Mouse (Mus musculus) right cerebral cortex, postnatal 25 days (tissue): Measurements from ENCODE around the gene Cpd.

Source experiments
- DNase-seq: peaks from one replicate; pipeline ENCODE4 v3.0.0; 2022

Cpd gene

DNA sequence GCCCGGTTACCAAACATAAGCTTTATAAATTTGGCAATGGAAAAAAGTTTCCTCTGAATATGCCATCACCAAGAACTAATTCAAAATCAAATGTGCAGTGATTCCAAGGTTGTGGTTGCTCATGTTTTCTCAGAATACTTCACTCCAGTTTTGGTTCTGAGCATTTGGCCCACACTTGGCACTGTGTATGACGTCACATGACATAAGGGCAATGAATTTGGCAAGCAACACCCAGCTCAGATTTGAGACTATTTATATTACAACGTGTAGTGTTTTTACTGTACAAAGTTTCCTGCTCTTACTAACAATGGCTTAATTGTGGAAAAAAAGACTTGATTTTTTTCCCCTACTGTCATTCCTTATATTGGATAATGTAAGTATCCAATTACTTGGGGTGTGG lies 73.0 kb downstream of the Cpd start:
- no peak for DNase-seq

DNA sequence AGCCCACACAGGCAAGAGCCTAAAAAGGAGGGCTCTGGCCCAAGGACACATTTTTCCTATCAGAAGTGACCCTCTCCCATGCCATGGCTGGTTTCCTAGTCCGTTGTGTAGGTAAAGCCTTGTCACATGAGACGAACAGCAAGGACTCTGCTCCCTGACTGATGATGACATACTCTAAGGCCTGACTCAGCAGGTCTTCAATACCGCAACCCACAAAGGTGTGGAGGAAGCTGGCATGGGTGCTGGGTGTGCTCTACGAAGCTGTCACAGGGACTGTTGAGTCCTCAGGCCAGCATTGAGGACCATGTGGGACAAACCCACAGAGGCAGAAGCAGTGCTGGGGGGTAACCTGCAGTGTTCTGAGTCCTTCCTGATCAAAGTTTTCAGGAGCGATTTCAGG lies 76.3 kb downstream of the Cpd start:
- DNase-seq, result no peak

DNA sequence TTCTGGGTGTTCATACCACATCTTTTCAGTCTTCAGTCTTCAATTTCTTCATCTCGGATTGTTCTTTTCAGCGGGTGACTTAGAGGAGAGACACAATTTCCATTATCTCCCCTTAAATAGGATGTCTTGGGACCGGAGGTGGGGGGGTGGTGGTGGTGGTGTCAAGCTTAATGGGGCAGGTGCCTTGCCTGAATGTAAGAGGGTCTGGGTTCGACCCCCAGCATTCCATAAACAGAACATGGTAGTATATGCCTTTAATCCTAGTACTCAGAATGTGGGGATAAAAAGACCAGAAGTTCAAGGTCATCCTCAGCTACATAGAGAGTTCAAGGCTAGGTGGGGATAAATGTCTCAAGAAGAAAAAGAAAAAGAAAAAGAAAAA lies 83.1 kb downstream of the Cpd start:
- no peak for DNase-seq

DNA sequence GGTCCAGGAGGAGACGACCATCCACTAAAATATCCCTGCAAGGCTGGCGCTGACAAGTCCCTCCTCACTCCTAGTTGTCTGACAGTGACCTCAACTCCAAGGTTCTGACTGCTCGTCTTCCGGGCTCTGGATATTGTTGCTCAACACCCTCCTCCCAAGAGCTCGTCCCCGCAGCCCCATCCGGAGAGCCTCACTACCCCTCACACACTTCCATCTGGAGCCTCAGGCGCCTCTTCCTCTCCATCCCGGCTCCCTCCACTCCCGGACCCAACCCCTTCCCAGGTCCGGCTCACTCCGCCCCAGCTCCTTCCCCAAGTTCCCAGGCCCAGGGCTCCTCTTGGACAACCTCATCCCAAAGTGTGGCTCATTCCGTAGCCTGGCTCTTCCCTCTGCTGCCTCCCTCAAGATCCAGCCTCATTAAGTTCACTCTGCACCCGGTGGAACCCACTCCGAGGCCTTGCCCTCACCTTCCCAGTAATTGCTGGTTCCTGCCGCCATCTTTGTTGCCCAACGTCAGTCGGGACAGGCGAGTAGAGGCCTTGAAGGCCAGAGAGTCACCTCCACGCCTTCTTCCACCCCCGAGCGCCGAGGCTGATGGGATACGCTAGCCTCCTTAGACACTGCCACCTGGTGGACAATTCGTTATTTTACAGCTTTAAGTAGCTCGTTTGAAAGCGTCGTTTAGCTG lies 83.6 kb downstream of the Cpd start, which contains the start of gene Gosr1:
Gosr1 (minus strand) TSS at position 527 of the 688 bp plus-strand sequence.
- peak; percentile 89 for DNase-seq

DNA sequence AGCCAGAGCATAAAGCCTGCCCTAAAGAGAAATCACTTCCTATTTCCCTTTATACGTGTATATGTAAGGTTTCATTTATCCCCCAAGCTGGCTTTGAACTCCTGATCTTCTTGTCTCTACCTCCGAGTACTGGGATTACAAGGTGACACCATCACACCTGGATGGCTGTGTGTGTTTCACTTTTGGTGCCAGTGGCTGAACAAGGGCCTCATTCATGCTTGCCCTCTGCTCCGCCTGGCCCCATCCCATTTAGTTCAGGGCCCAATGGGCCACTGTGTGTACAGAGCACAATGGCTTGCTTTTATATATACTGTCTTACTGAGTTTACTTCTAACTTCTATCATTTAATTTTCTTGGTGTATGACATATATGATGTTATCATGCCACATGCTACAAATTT lies 94.5 kb downstream of the Cpd start:
- no peak for DNase-seq

DNA sequence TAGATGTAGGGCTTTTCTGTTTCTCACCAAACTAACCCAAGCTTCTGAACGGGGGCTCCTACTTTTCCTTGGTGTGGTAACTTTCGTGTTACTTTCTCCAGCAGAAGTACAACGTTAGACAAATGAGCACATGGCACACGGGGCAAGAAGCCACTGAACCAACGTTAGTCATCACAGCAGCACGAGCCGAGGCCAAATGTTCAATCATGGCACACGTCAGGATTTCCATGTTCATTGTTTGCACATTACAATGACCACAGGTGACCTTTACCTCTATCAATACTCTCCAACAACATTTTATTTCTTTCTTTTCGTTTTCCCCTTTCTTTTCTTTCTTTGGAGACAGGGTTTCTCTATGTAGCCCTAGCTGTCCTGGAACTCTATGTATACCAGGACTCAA lies 98.0 kb downstream of the Cpd start:
- no peak for DNase-seq

DNA sequence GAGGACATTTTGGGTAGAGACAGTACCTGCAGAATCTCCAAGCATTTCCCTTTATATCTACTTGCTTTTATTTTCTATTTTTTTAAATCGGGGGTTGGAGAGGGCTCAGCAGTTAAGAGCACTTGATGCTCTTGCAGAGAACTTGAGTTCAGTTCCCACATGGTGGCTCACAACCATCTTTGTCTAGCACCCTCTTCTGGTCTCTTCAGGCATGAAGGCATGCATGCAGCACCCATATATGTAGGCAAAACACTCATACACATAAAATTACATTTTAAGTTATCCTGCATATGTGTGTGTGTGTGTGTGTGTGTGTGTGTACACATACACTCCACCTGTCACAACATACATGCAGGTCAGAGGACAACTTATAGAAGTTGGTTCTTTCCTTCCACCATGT lies 100.9 kb downstream of the Cpd start:
- DNase-seq, result no peak

DNA sequence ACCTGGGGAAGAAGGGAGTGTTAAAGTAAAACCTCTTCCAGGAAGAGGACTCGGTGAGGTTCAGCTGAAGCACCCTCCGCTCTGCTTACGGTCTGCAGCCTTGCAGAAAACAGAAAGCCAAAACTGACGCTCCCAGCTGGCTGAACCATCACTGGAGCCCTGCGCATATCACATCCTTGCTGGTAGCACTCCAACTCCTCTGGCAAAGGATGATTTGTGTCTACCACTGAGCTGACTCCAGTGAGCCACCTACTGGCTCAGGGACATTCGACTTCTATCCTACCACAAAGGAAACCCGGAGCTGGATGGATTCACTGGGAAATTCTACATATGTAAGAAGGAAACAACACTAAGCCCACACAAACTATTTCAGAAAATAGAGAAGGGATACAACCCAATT lies 102.3 kb downstream of the Cpd start:
- DNase-seq, result peak; percentile 42

DNA sequence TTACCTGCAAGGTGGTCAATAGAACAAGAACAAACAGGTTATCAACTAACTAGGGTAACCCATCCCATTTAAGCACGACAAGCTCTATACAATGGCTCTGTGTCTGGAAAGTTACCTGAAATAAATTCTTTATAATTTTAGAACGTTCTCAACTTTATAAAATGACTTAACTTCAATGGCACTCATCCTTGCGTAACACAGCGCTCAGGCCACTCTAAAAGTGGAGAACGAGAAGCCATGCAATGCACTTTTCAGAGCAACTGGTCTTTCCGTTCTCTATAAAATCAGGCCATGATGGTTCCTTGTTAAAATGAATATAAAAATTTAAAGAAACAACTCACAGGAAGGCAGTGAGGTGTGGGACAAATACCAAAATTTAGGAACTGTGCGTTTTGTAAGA lies 104.3 kb downstream of the Cpd start:
- DNase-seq, result no peak

DNA sequence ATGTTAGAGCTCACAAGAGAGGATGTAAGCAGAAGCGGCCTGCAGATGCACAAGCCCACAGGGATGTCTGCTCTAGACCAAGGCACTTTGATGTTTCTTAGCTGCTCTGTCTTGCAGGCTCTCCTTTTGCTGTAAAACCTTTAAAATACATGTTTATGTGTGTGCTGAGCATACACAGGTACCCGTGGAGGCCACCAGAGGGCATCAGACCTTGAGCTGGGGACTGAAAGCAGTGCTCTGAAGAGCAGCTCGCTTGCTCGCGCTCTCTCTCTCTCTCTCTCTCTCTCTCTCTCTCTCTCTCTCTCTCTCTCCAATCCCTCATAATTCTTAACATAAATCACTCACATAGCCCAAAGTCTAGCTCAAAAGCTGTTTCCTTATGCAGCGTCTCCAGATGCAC lies 107.7 kb downstream of the Cpd start:
- DNase-seq, result no peak

DNA sequence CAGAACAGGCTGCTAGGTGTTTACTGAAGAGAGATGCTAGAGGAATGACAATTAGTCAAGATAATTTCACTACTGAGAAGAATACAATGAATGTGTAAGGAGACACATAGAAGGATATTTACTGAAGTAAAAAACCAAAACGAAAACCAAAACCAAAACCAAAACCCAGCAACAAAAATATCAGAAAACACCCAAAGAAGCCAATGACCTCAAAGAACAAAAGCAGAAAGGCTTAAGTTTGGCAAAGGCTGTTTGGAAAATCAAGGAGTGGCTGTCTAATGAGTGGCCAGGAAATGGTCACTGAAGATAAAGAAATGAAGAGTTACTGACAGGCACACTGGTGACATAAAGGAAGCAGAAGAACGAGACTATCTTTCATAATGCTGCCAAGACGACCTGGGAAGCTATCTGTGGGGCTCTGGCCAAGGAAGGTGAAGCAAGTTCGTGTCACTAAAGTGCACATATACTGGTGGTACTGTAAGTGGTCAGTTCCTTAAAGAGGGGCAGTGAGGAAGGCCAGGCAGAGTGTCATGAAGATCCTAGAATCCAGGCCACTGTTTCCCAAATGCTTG lies 111.0 kb downstream of the Cpd start:
- DNase-seq, result no peak

DNA sequence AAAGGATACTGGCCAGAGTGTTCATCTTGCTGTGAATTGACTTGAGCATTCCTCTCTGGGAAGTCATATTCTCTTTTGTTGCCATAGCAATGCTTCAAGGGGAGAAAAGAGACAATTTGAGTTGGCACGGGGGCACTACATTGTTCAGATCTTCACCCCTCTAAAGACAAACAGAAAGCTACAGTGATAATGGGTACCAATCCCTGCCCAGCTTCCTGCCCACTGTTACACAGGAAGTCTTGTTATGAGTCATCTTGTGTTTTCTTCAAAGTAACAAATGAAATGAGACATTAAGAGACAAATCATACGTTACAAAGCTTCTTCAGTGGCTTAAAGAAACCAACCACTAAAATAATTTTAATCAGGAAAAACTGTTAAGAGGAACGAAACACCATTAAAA lies 112.3 kb downstream of the Cpd start:
- no peak for DNase-seq

DNA sequence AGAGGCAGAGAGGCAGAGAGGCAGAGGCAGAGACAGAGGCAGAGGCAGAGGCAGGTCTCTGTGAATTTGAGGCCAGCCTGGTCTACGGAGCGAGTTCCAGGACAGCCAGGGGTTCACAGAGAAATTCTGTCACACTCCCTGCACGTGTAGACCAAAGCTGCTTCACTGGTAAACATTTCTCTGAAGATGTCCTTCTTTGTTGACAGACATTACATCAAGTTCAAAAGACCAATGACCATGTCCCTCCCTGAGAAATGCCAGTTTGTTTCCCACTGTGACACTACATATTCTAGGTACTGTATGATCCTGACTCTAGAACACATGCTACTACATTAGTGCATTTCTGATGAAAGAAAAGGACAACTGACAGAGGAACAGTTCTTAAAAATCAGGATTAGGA lies 116.2 kb downstream of the Cpd start:
- DNase-seq, result no peak
